Mouse (Mus musculus) hindbrain, embryonic 12.5 days (tissue): ENCODE results near the gene Trim12a. TPM values are rescaled to one million over a fixed set of nuclear protein-coding genes. Genes with fewer than 3 reads are reported as not detected.
"Not testable (repeated sequence)": the region's sequence is repeated elsewhere in the genome, so short reads cannot be mapped to it uniquely, and the experiment has no call there.

Experiments used
- ATAC-seq: fragments of 200-750 bp; cut with Nextera tagmentation; 2 replicates; pipeline ENCODE4 v1.8.0; 2017; ENCODE audit warnings: moderate TSS enrichment; ENCODE audit not compliant: low FRiP score
- H3K27ac ChIP-seq: fragments of 300-500 bp; sonication (generic); 2 replicates; pipeline ENCODE4 v1.5.1; 2016; ENCODE audit warnings: mild to moderate bottlenecking
- H3K27me3 ChIP-seq: fragments of 300-500 bp; sonication (generic); 2 replicates; pipeline ENCODE4 v1.6.1; 2016; ENCODE audit warnings: mild to moderate bottlenecking
- H3K36me3 ChIP-seq: fragments of 300-500 bp; sonication (generic); 2 replicates; pipeline ENCODE4 v1.6.1; 2016; ENCODE audit warnings: mild to moderate bottlenecking
- H3K4me1 ChIP-seq: fragments of 300-500 bp; sonication (generic); 2 replicates; pipeline ENCODE4 v1.6.1; 2016
- H3K4me2 ChIP-seq: fragments of 300-500 bp; sonication (generic); replicated peaks from 2 replicates; pipeline ENCODE4 v1.6.1; 2016; ENCODE audit warnings: mild to moderate bottlenecking
- H3K4me3 ChIP-seq: fragments of 300-500 bp; sonication (generic); 2 replicates; pipeline ENCODE4 v1.5.1; 2016; ENCODE audit warnings: mild to moderate bottlenecking
- H3K9ac ChIP-seq: fragments of 300-500 bp; sonication (generic); 2 replicates; pipeline ENCODE4 v1.6.1; 2016; ENCODE audit warnings: mild to moderate bottlenecking, moderate library complexity
- H3K9me3 ChIP-seq: fragments of 300-500 bp; sonication (generic); replicated peaks from 2 replicates; pipeline ENCODE4 v1.6.1; 2016; ENCODE audit warnings: mild to moderate bottlenecking
- WGBS: fragments of 180-500 bp; shearing (Covaris S2); methylation state at CpG from one replicate; pipeline ENCODE4 v1.1.7; 2016; 5-methylcytosine and 5-hydroxymethylcytosine counted together
- polyA plus RNA-seq: library from polyadenylated mRNA; unstranded; fragments of >200 nt; fragmentation: Nextera tagmentation; extraction: Ambion mirVana; gene quantifications from 2 replicates; pipeline ENCODE4 v1.2.1, GENCODE M21; 2016

Gene Trim12a
- polyA plus RNA-seq, 1 experiment from 2014 or later = 3.4 TPM

GRCm38 (mm10) chr7:104287576-104288443 lies 27.5 kb downstream of the Trim12a start, which contains the start of gene Trim5:
Trim5 (minus strand) TSS chr7:104288094.
- not testable (repeated sequence) for H3K4me2 ChIP-seq, H3K36me3 ChIP-seq, H3K9ac ChIP-seq, ATAC-seq, H3K9me3 ChIP-seq, H3K27me3 ChIP-seq, H3K4me1 ChIP-seq, H3K4me3 ChIP-seq, H3K27ac ChIP-seq
- WGBS = 44% methylated on average over 14 of the region's 14 CpGs

- 84% methylated on average over 3 of the region's 3 CpGs for WGBS
- H3K9ac ChIP-seq, H3K9me3 ChIP-seq, H3K4me3 ChIP-seq, H3K27ac ChIP-seq, H3K4me2 ChIP-seq, H3K36me3 ChIP-seq, H3K27me3 ChIP-seq, ATAC-seq, H3K4me1 ChIP-seq: not testable (repeated sequence)
Observed at GRCm38 (mm10) chr7:104279361-104279760, 35.9 kb downstream of the Trim12a start.

GRCm38 (mm10) chr7:104265335-104265734 lies 49.9 kb downstream of the Trim12a start:
- not testable (repeated sequence) for H3K4me3 ChIP-seq, H3K27ac ChIP-seq, H3K9me3 ChIP-seq, H3K4me2 ChIP-seq, H3K36me3 ChIP-seq, ATAC-seq, H3K4me1 ChIP-seq, H3K27me3 ChIP-seq, H3K9ac ChIP-seq
- 92% methylated on average over 3 of the region's 5 CpGs for WGBS

- not testable (repeated sequence) for H3K27ac ChIP-seq, H3K9ac ChIP-seq, H3K36me3 ChIP-seq, H3K4me2 ChIP-seq, H3K4me3 ChIP-seq, ATAC-seq, H3K4me1 ChIP-seq, H3K27me3 ChIP-seq, H3K9me3 ChIP-seq
- 86% methylated on average over 4 of the region's 4 CpGs for WGBS
Observed at GRCm38 (mm10) chr7:104260380-104260779, 54.9 kb downstream of the Trim12a start.

Other genes starting within 250 kb of the Trim12a start
- not detected in 2 replicates for gene Olfr644, start 243.6 kb downstream of the Trim12a start, polyA plus RNA-seq
- gene Olfr645, start 230.0 kb downstream of the Trim12a start, polyA plus RNA-seq = not detected in 2 replicates
- not detected in 2 replicates for gene Olfr646, start 210.6 kb downstream of the Trim12a start, polyA plus RNA-seq
- gene Ubqln5, start 185.6 kb downstream of the Trim12a start, polyA plus RNA-seq = not detected in 2 replicates
- gene Olfr643, start 178.1 kb downstream of the Trim12a start, polyA plus RNA-seq = not detected in 2 replicates
- not detected in 2 replicates for gene Ubqln3, start 172.2 kb downstream of the Trim12a start, polyA plus RNA-seq
- gene Ubqlnl, start 164.9 kb downstream of the Trim12a start, polyA plus RNA-seq = not detected in 2 replicates
- not detected in 2 replicates for gene Olfm5, start 150.6 kb downstream of the Trim12a start, polyA plus RNA-seq
- 0.56 and 0.83 TPM in 2 replicates for gene Olfr648, start 132.1 kb downstream of the Trim12a start, polyA plus RNA-seq
- not detected in 2 replicates for gene Olfr649, start 119.5 kb downstream of the Trim12a start, polyA plus RNA-seq
- 1.7 and 1.8 TPM in 2 replicates for gene Trim6, start 96.7 kb downstream of the Trim12a start, polyA plus RNA-seq
- gene Trim34a, start 71.0 kb downstream of the Trim12a start, polyA plus RNA-seq = 0.90 and 1.4 TPM in 2 replicates
- 0.07 and 0.14 TPM in 2 replicates for gene Trim5, start 27.4 kb downstream of the Trim12a start, polyA plus RNA-seq
- gene Trim34b, start 14.0 kb upstream of the Trim12a start, polyA plus RNA-seq = not detected in 2 replicates
- 1.0 and 1.3 TPM in 2 replicates for gene Trim12c, start 37.9 kb upstream of the Trim12a start, polyA plus RNA-seq
- gene Trim30b, start 54.4 kb upstream of the Trim12a start, polyA plus RNA-seq = not detected in 2 replicates
- not detected in 2 replicates for gene Trim30c, start 85.4 kb upstream of the Trim12a start, polyA plus RNA-seq
- 0.69 and 1.3 TPM in 2 replicates for gene Trim30a, start 149.7 kb upstream of the Trim12a start, polyA plus RNA-seq
- 0.12 and 0.25 TPM in 2 replicates for gene Trim30d, start 192.4 kb upstream of the Trim12a start, polyA plus RNA-seq
- not detected in 2 replicates for gene Olfr651, start 234.7 kb upstream of the Trim12a start, polyA plus RNA-seq
- not detected in 2 replicates for gene Olfr652, start 245.4 kb upstream of the Trim12a start, polyA plus RNA-seq